Mouse (Mus musculus) heart, embryonic 15.5 days (tissue): ENCODE results near the gene Olfr378. TPM values are rescaled to one million over a fixed set of nuclear protein-coding genes. Genes with fewer than 3 reads are reported as not detected.

ENCODE experiments used
- ATAC-seq: fragments of 200-750 bp; cut with Nextera tagmentation; replicated peaks from 2 replicates; pipeline ENCODE4 v1.8.0; 2017; ENCODE audit warnings: low read depth, moderate TSS enrichment; ENCODE audit not compliant: insufficient number of reproducible peaks, insufficient read depth, low FRiP score
- H3K27ac ChIP-seq: fragments of 300-500 bp; sonication (generic); 2 replicates; pipeline ENCODE4 v1.5.1; 2015; ENCODE audit warnings: mild to moderate bottlenecking, inconsistent platforms
- H3K27me3 ChIP-seq: fragments of 300-500 bp; sonication (generic); 2 replicates; pipeline ENCODE4 v1.6.1; 2015; ENCODE audit warnings: inconsistent platforms
- H3K36me3 ChIP-seq: fragments of 300-500 bp; sonication (generic); 2 replicates; pipeline ENCODE4 v1.6.1; 2015; ENCODE audit warnings: mild to moderate bottlenecking, inconsistent platforms
- H3K4me1 ChIP-seq: fragments of 300-500 bp; sonication (generic); replicated peaks from 2 replicates; pipeline ENCODE4 v1.6.1; 2015; ENCODE audit warnings: inconsistent platforms
- H3K4me2 ChIP-seq: fragments of 300-500 bp; sonication (generic); 2 replicates; pipeline ENCODE4 v1.6.1; 2015; ENCODE audit warnings: inconsistent platforms, mild to moderate bottlenecking, moderate library complexity
- H3K4me3 ChIP-seq: fragments of 300-500 bp; sonication (generic); 2 replicates; pipeline ENCODE4 v1.5.1; 2015; ENCODE audit warnings: mild to moderate bottlenecking, inconsistent platforms
- H3K9ac ChIP-seq: fragments of 300-500 bp; sonication (generic); 2 replicates; pipeline ENCODE4 v1.6.1; 2015; ENCODE audit warnings: mild to moderate bottlenecking, inconsistent platforms
- H3K9me3 ChIP-seq: fragments of 300-500 bp; sonication (generic); replicated peaks from 2 replicates; pipeline ENCODE4 v1.6.1; 2016; ENCODE audit warnings: inconsistent platforms
- WGBS: fragments of 180-500 bp; shearing (Covaris S2); methylation state at CpG from one replicate; pipeline ENCODE4 v1.1.7; 2015; ENCODE audit warnings: mixed read lengths; 5-methylcytosine and 5-hydroxymethylcytosine counted together
- polyA plus RNA-seq: library from polyadenylated mRNA; unstranded; fragments of >200 nt; fragmentation: Nextera tagmentation; extraction: Ambion mirVana; gene quantifications from 2 replicates; pipeline ENCODE4 v1.2.1, GENCODE M21; 2015

The Olfr378 gene
- polyA plus RNA-seq = not detected in 2 replicates

GRCm38 (mm10) chr11:73428377-73428776 is at the start of gene Olfr378:
Gene Olfr378 (minus strand): TSS chr11:73428477.
- Histone ChIP-seq H3K27ac (no peak within 1 kb of the TSS), H3K9ac (no peak within 1 kb of the TSS), H3K4me3 (no peak within 1 kb of the TSS), H3K36me3 (no peaks in the 10 kb centered on the region), H3K27me3 (no peaks in the 10 kb centered on the region), H3K4me1 (no peaks in the 10 kb centered on the region), H3K9me3 (no peaks in the 10 kb centered on the region; the same call in 1 of the 2 replicates), H3K4me2 (no peak within 1 kb of the TSS)
- 95% methylated on average over 1 of the region's 1 CpGs for WGBS
- ATAC-seq = no peak

- no peak for ATAC-seq
- Histone ChIP-seq H3K9ac (no peak within 1 kb of the TSS), H3K4me3 (no peak within 1 kb of the TSS), H3K27me3 (no peaks in the 10 kb centered on the region), H3K4me1 (no peaks in the 10 kb centered on the region), H3K36me3 (no peaks in the 10 kb centered on the region), H3K4me2 (no peak within 1 kb of the TSS), H3K9me3 (0 out of 2 replicates have a peak, but pooled peaks cover under 1% of the 10 kb centered on the region), H3K27ac (no peak within 1 kb of the TSS)
- WGBS = 88% methylated on average over 1 of the region's 1 CpGs
These were observed 29.1 kb upstream of the Olfr378 start, which contains the start of gene Olfr380 for GRCm38 (mm10) chr11:73457408-73457807. Gene Olfr380 (minus strand): TSS chr11:73457508.

GRCm38 (mm10) chr11:73399514-73399913 is 28.8 kb downstream of the Olfr378 start, which contains the start of gene Olfr1:
Gene Olfr1 (minus strand): TSS chr11:73399614.
- no peak within 1 kb of the TSS for H3K27ac ChIP-seq
- H3K9me3 ChIP-seq = no peaks in the 10 kb centered on the region
- no peak for ATAC-seq
- no peaks in the 10 kb centered on the region for H3K4me1 ChIP-seq
- H3K9ac ChIP-seq = no peak within 1 kb of the TSS
- no peak within 1 kb of the TSS for H3K4me2 ChIP-seq
- H3K4me3 ChIP-seq = no peak within 1 kb of the TSS
- H3K36me3 ChIP-seq = no peaks in the 10 kb centered on the region
- H3K27me3 ChIP-seq = no peaks in the 10 kb centered on the region

GRCm38 (mm10) chr11:73395374-73395773 is 32.9 kb downstream of the Olfr378 start:
- 64% methylated on average over 4 of the region's 4 CpGs for whole genome bisulfite sequencing
- H3K4me3 ChIP-seq = no peak overlapping the region
- H3K9me3 ChIP-seq = no peaks in the 10 kb centered on the region

More at GRCm38 (mm10) chr11:73395374-73395773, 32.9 kb downstream of the Olfr378 start:
- H3K4me2 ChIP-seq = no peak overlapping the region
- H3K9ac ChIP-seq = no peak overlapping the region
- H3K4me1 ChIP-seq = no peaks in the 10 kb centered on the region
- no peaks in the 10 kb centered on the region for H3K27me3 ChIP-seq
- H3K27ac ChIP-seq = no peak overlapping the region
- no peak for ATAC-seq
- H3K36me3 ChIP-seq = no peaks in the 10 kb centered on the region

Other genes with a start within 250 kb of the Olfr378 start
- 12.5 and 13.2 TPM in 2 replicates for gene Ctns, start 229.4 kb downstream of the Olfr378 start, polyA plus RNA-seq
- 0.76 and 1.1 TPM in 2 replicates for gene Shpk, start 229.0 kb downstream of the Olfr378 start, polyA plus RNA-seq
- 0.06 and 0.11 TPM in 2 replicates for gene Trpv1, start 194.2 kb downstream of the Olfr378 start, polyA plus RNA-seq
- 0.11 TPM in 2 replicates for gene Trpv3, start 161.1 kb downstream of the Olfr378 start, polyA plus RNA-seq
- 0.29 and 0.72 TPM in 2 replicates for gene Aspa, start 98.9 kb downstream of the Olfr378 start, polyA plus RNA-seq
- not detected in 2 replicates for gene Gm49340, start 98.7 kb downstream of the Olfr378 start, polyA plus RNA-seq
- gene Spata22, start 98.7 kb downstream of the Olfr378 start, polyA plus RNA-seq = not detected in 2 replicates
- gene Olfr20, start 77.7 kb downstream of the Olfr378 start, polyA plus RNA-seq = not detected in 2 replicates
- gene Olfr376, start 57.2 kb downstream of the Olfr378 start, polyA plus RNA-seq = not detected in 2 replicates
- gene Olfr1, start 28.9 kb downstream of the Olfr378 start, polyA plus RNA-seq = not detected in 2 replicates
- gene Olfr380, start 29.0 kb upstream of the Olfr378 start, polyA plus RNA-seq = not detected in 2 replicates
- not detected in 2 replicates for gene Olfr381, start 63.1 kb upstream of the Olfr378 start, polyA plus RNA-seq
- gene Olfr382, start 88.7 kb upstream of the Olfr378 start, polyA plus RNA-seq = not detected in 2 replicates
- not detected in 2 replicates for gene Olfr385, start 164.5 kb upstream of the Olfr378 start, polyA plus RNA-seq
- not detected in 2 replicates for gene Olfr384, start 170.1 kb upstream of the Olfr378 start, polyA plus RNA-seq